Mouse (Mus musculus) small intestine, adult 2 months (tissue): Measurements from ENCODE around the gene Stim1.

ENCODE experiments used
- CTCF ChIP-seq: fragments of 200-500 bp; IDR thresholded peaks from 2 replicates; pipeline ENCODE4 v1.5.1; 2012; ENCODE audit warnings: low read depth, mild to moderate bottlenecking, control low read depth, inconsistent platforms, low read length, moderate library complexity, mixed read lengths; ENCODE audit not compliant: insufficient replicate concordance, insufficient read length; ENCODE audit errors: extremely low read depth
- POLR2A ChIP-seq: fragments of 200-500 bp; IDR thresholded peaks from 2 replicates; pipeline ENCODE4 v1.6.1; 2012; ENCODE audit warnings: low read depth, mild to moderate bottlenecking, control low read depth, inconsistent platforms, low read length, moderate library complexity

- TF ChIP-seq CTCF, result no peak
- TF ChIP-seq POLR2A, result no peak
Measured at GRCm38 (mm10) chr7:102263020-102263419, 4.6 kb upstream of the Stim1 start.
